Mouse (Mus musculus): Measurements from ENCODE around the gene Nbeal2. TPM values are rescaled to one million over a fixed set of nuclear protein-coding genes. Genes with fewer than 3 reads are reported as not detected.

The Nbeal2 gene
- polyA plus RNA-seq, 1 experiment from 2014 or later = 8.6 TPM

DNA sequence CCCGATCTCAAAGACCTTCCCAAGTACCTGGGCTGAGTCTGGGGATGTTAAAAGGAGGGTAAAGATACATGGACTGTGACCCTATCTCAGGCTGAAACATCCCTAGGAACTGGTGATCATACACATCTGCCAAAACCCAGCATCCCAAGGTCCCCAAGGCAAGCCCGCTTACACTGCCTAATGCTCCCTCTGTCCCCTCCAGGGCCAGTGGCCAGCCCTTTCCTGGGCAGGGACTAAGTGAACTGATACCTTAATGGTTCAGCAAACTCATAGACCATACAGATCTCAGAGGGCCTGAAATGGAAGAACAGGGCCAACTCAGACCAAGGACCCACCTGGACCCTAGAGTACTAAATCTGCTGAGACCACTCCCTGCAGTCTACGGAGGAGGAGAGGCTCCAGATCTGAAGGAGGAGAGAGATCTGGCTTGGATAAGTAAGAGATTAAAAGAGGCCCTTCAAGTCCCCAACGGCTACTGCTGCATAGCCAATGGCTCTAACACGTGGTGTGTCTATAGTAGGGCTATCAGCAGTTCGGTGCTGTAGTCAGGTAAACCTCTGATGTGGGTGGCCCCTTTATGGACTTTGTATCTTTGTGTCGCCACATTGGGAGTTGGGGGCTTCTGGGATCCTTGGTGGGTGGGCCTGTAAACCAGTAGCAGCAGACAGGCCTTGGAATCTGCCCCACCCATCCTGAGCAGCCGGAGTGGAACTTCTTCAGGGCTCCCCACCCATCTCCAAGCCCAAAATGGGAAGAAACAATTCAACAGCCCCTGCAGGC is 30.4 kb downstream of the Nbeal2 start:
- H3K36me3 ChIP-seq (ENCODE audit: inconsistent target) = peaks cover 61% of the 10 kb centered on the region
- no peaks in the 10 kb centered on the region for H3K79me2 ChIP-seq (ENCODE audit: inconsistent target)
- H3K27ac ChIP-seq = no peak overlapping the region
- 93% methylated on average over 8 of the region's 8 CpGs for WGBS (ENCODE audit: missing documents)
- H3K4me3 ChIP-seq (ENCODE audit: inconsistent target) = no peak overlapping the region

DNA sequence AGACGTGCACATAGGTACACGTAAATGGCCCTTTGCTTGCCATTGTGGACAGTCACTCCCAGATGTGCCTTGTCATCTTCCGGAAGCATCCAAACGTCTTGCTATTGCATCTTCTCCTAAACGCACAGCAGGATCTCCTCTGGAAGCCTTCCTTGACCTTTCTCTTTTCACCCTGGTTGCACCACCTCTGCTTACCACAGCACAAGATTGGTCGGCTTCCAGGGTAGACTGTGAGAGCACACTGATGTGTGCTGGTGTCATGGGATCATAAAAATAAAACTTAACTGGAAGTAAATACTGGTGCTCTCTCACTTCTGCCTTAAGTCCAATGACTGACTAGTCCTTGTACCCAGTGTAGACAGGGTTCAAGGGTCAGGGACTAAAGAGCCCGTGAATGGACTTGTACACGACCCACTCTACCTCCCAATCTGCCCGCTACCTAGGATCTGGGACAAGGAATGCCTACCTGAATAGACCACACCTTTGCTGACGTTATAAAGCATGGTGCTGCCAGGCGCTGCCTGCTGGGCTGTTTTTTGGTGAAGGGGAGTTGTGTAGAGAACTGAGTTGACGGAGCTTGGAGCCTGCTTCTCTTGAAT is 31.2 kb downstream of the Nbeal2 start:
- no peaks in the 10 kb centered on the region for H3K79me2 ChIP-seq (ENCODE audit: inconsistent target)
- H3K27ac ChIP-seq = no peak overlapping the region
- peaks cover 60% of the 10 kb centered on the region for H3K36me3 ChIP-seq (ENCODE audit: inconsistent target)
- WGBS (ENCODE audit: missing documents) = 89% methylated on average over 12 of the region's 12 CpGs
- H3K4me3 ChIP-seq (ENCODE audit: inconsistent target) = no peak overlapping the region

DNA sequence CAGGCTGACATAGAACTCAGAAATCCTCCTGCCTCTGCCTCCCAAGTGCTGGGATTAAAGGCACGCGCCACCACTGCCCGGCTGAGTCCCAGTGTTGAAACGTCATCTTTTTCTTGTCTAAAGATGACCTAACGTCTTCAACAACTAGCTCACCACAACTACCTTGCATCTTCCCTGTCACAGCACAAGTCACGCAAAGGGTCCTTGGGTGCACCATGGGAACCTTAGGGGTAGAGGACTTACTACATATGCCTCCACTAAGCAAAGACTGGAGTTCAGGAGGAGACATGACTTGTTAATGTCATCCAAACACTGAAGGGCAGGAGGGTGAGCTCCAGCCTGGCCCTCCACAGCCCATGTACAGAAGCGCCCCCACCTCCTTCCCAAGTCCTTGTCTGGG is 33.3 kb downstream of the Nbeal2 start:
- no peak overlapping the region for H3K27ac ChIP-seq
- H3K36me3 ChIP-seq (ENCODE audit: inconsistent target) = peaks cover 53% of the 10 kb centered on the region
- H3K4me3 ChIP-seq (ENCODE audit: inconsistent target) = no peak overlapping the region
- 94% methylated on average over 7 of the region's 7 CpGs for WGBS (ENCODE audit: missing documents)
- H3K79me2 ChIP-seq (ENCODE audit: inconsistent target) = no peaks in the 10 kb centered on the region

DNA sequence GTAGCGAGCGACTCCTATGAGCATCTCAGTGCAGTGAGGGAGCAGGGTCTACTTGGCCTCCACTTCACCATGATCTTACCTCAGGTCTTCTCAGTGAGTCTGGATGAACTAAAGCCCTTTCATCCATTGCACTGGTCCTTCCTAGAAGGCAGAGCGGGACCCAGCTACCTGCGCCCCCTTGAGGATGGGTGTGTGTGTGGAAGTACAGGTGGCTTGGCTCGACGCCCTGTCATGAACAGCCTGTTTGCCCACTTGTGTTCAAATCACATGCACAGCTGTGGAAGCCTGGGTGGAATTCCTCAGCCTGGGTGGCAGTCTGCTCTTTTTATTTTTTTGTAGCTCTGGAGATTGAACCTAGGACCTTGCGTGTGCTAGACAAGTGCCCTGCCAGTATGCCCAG is 33.8 kb downstream of the Nbeal2 start:
- H3K79me2 ChIP-seq (ENCODE audit: inconsistent target) = no peaks in the 10 kb centered on the region
- 86% methylated on average over 7 of the region's 7 CpGs for WGBS (ENCODE audit: missing documents)
- no peak overlapping the region for H3K27ac ChIP-seq
- no peak overlapping the region for H3K4me3 ChIP-seq (ENCODE audit: inconsistent target)
- H3K36me3 ChIP-seq (ENCODE audit: inconsistent target) = peaks cover 52% of the 10 kb centered on the region

DNA sequence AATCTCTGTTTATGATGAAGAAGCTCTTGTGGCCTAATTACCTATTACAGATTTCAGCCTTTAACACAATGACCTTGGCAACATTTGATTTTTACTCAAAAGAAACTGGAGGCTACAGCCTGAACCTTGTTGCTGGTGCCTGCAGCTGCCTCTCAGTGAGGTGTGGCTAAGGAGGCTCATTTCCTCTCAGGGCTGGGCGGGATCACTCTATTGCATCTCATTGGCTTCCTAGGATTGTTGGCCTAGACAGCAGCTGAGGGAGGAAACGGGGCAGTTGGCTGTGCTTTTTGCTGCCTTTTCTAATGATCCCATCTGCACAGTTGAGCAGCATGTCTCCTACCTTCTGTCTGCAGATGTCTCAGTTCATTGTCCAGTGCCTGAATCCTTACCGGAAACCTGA is 36.9 kb downstream of the Nbeal2 start:
- Histone ChIP-seq H3K36me3 (ENCODE audit: inconsistent target) (peaks cover 76% of the 10 kb centered on the region), H3K27ac (no peak overlapping the region), H3K79me2 (ENCODE audit: inconsistent target) (no peaks in the 10 kb centered on the region), H3K4me3 (ENCODE audit: inconsistent target) (no peak overlapping the region)
- 86% methylated on average over 3 of the region's 3 CpGs for WGBS (ENCODE audit: missing documents)

DNA sequence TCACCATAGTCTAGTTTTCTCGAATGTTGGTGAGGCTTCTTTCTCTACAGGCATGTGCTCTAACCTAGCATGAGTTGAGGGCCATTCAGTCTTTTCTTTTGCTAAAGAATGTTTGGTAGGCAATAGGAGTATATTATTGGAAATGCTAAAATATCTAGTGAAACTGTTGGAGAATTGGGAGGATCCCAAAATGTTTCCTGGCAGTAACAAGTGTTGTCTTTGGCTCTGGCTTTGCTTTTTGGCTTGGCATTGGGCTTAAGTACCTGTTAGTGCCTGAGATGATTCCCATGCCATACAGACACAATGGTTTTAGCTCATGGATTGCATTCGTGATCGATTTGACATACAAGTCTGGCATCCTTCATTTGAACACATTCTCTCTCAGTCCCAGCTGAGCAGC is 42.5 kb downstream of the Nbeal2 start:
- no peaks in the 10 kb centered on the region; the same call in 1 of the 2 replicates for H3K79me2 ChIP-seq (ENCODE audit: inconsistent target)
- H3K4me3 ChIP-seq (ENCODE audit: inconsistent target) = no peak overlapping the region
- WGBS (ENCODE audit: missing documents) = 83% methylated on average over 3 of the region's 3 CpGs
- peaks cover 54% of the 10 kb centered on the region for H3K36me3 ChIP-seq (ENCODE audit: inconsistent target)
- H3K27ac ChIP-seq = no peak overlapping the region

DNA sequence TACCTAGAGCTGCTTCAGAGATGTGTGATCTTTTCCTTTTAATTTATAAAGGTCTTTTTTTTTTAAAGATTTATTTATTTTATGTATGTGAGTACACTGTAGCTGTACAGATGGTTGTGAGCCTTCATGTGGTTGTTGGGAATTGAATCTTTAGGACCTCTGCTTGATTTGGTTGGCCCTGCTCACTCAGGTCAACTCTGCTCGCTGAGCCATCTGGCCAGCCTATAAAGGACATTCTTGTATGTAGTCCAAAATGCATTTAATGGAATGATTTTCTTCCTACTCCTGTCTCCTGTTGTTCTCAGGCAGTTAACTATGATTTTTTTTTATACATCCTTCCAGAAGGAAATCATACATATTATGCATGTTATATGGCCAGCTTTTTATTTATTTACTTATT is 70.4 kb downstream of the Nbeal2 start:
- peaks cover 100% of the 10 kb centered on the region for H3K79me2 ChIP-seq (ENCODE audit: inconsistent target)
- no peak overlapping the region for H3K27ac ChIP-seq
- no peak overlapping the region for H3K4me3 ChIP-seq (ENCODE audit: inconsistent target)
- 92% methylated on average over 1 of the region's 1 CpGs for WGBS (ENCODE audit: missing documents)
- H3K36me3 ChIP-seq (ENCODE audit: inconsistent target) = peaks cover 38% of the 10 kb centered on the region

DNA sequence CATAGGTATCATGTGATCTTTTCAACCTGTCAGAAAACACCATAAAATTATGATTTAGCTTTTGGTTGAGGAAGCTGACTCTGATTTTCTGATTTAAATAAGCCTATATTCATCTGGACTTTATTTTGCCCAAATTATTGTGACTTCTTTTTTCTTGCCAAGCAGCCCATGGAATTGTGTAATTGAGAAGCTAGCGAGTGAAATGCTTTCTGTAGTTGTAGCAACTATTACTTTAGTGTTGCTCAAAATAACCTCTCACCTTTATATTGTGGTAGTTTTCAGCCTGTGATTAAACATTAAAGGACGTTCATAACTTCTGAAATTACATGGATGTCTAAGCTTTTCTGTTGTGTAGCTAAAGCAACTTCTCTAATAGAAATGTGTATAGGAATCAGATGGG is 71.8 kb downstream of the Nbeal2 start:
- 96% methylated on average over 2 of the region's 2 CpGs for WGBS (ENCODE audit: missing documents)
- H3K79me2 ChIP-seq (ENCODE audit: inconsistent target) = peaks cover 100% of the 10 kb centered on the region
- H3K36me3 ChIP-seq (ENCODE audit: inconsistent target) = peaks cover 40% of the 10 kb centered on the region
- no peak overlapping the region for H3K27ac ChIP-seq
- no peak overlapping the region for H3K4me3 ChIP-seq (ENCODE audit: inconsistent target)

Other genes starting within 250 kb of the Nbeal2 start
- 24.2 to 31.4 TPM (median 26.4 TPM) in 3 replicates for gene Ptpn23, start 245.9 kb downstream of the Nbeal2 start, polyA plus RNA-seq (2018)
- gene Ngp, start 234.4 kb downstream of the Nbeal2 start, polyA plus RNA-seq (2018) = 2.3 to 84.1 TPM (median 17.7 TPM) in 3 replicates
- 11.4 to 20.2 TPM (median 18.7 TPM) in 3 replicates for gene Klhl18, start 177.5 kb downstream of the Nbeal2 start, polyA plus RNA-seq (2018)
- 1.7 to 6.0 TPM (median 3.1 TPM) in 3 replicates for gene Kif9, start 177.2 kb downstream of the Nbeal2 start, polyA plus RNA-seq (2018)
- 38.1 to 71.6 TPM (median 41.4 TPM) in 3 replicates for gene Setd2, start 121.6 kb downstream of the Nbeal2 start, polyA plus RNA-seq (2018)
- 0.95 to 4.3 TPM (median 2.3 TPM) in 3 replicates for gene Nradd, start 29.7 kb downstream of the Nbeal2 start, polyA plus RNA-seq (2018)
- 80.9 to 152 TPM (median 147 TPM) in 3 replicates for gene Ccdc12, start 2.3 kb upstream of the Nbeal2 start, polyA plus RNA-seq (2018)
- not detected in 3 replicates for gene Myl3, start 87.7 kb upstream of the Nbeal2 start, polyA plus RNA-seq (2018)
- 0.16 TPM in 1 of 3 replicates, not detected in the others for gene Pth1r, start 93.0 kb upstream of the Nbeal2 start, polyA plus RNA-seq (2018)
- not detected in 3 replicates for gene Prss42, start 144.0 kb upstream of the Nbeal2 start, polyA plus RNA-seq (2018)
- not detected in 3 replicates for gene Prss44, start 159.8 kb upstream of the Nbeal2 start, polyA plus RNA-seq (2018)
- not detected in 3 replicates for gene Prss43, start 172.5 kb upstream of the Nbeal2 start, polyA plus RNA-seq (2018)
- not detected in 3 replicates for gene Prss45, start 180.4 kb upstream of the Nbeal2 start, polyA plus RNA-seq (2018)
- 0.11 to 0.51 TPM in 2 of 3 replicates, not detected in the other for gene Prss46, start 190.3 kb upstream of the Nbeal2 start, polyA plus RNA-seq (2018)
- gene Prss50, start 203.8 kb upstream of the Nbeal2 start, polyA plus RNA-seq (2018) = not detected in 3 replicates
- gene Als2cl, start 225.7 kb upstream of the Nbeal2 start, polyA plus RNA-seq (2018) = 5.1 to 14.0 TPM (median 6.6 TPM) in 3 replicates
- 0.10 to 0.43 TPM (median 0.26 TPM) in 3 replicates for gene Tmie, start 226.0 kb upstream of the Nbeal2 start, polyA plus RNA-seq (2018)